Mouse (Mus musculus): ENCODE measurements around the gene Aadacl3. TPM values are rescaled to one million over a fixed set of nuclear protein-coding genes. Genes with fewer than 3 reads are reported as not detected.

The Aadacl3 gene
- polyA plus RNA-seq, 1 experiment, result not detected

DNA sequence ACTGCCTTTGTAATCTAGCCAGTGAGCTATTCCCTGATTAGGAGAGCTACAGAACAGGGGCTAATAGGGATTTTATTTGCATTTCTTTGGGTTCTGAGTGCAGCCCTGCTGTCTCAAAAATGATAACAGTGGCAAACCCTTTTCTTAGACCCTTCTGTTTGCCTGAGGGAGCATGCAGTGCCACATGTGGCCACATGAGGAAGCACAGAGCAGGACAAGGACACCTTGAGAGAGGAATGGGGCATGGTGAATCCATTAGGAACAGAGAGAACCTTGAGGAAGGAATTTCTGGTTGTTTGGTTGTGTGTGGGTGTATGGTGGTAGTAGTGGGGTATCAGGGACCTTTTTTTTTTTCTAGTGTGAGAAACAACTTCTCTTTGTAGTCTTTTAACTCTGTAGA, 42.9 kb downstream of the Aadacl3 start:
- no peaks in the 10 kb centered on the region for H3K4me1 ChIP-seq (ENCODE audit: control insufficient read depth, insufficient read depth, insufficient read length)
- DNase-seq (ENCODE audit: low read depth in 1 of 2, low spot score in 2 of 2), result no peak
- no peaks in the 10 kb centered on the region for H3K36me3 ChIP-seq (ENCODE audit: control insufficient read depth, insufficient read depth, low read length)
- H3K4me3 ChIP-seq (ENCODE audit: extremely low read depth, insufficient read depth, insufficient read length), result no peak overlapping the region
- H3K27ac ChIP-seq (ENCODE audit: insufficient read depth, low read length), result no peak overlapping the region
- TF ChIP-seq CTCF (IDR thresholded peaks at IDR 0.05; ENCODE audit: extremely low read depth, insufficient read depth, insufficient read length, insufficient replicate concordance) (no peak), POLR2A (IDR thresholded peaks at IDR 0.05; ENCODE audit: low read depth, low read length) (no peak)
- H3K27me3 ChIP-seq (ENCODE audit: control insufficient read depth, insufficient read depth, low read length), result no peaks in the 10 kb centered on the region

DNA sequence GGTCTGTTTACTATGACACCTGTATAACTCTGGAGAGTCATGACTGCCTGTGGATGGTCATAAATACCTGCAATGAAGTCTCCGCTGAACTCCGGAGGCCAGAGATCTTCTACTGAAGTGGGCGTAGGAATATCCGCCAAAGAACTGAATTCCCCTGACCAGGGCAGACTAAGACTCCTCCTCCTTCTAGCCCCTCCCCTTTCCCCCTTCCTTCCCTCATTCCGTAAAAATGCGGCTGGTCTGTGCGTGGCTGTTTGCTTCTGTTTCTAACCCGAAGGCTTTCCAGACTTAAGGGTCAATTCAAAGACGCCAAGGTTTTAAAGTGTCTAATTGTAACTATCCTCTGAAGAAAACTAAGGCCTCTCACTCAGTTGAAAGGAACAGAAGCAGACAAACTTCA, 55.3 kb downstream of the Aadacl3 start, which contains the start of gene Pramef12:
Gene Pramef12 (minus strand): TSS at position 175 of the 400 bp plus-strand sequence.
- Histone ChIP-seq H3K27me3 (ENCODE audit: control insufficient read depth, insufficient read depth, low read length) (no peaks in the 10 kb centered on the region), H3K27ac (ENCODE audit: insufficient read depth, low read length) (no peak within 1 kb of the TSS), H3K4me3 (ENCODE audit: extremely low read depth, insufficient read depth, insufficient read length) (no peak within 1 kb of the TSS), H3K4me1 (ENCODE audit: control insufficient read depth, insufficient read depth, insufficient read length) (no peaks in the 10 kb centered on the region), H3K36me3 (ENCODE audit: control insufficient read depth, insufficient read depth, low read length) (no peaks in the 10 kb centered on the region)
- DNase-seq (ENCODE audit: low read depth in 1 of 2, low spot score in 2 of 2), result no peak
- WGBS, result 91% methylated on average over 9 of the region's 9 CpGs
- TF ChIP-seq CTCF (IDR thresholded peaks at IDR 0.05; ENCODE audit: extremely low read depth, insufficient read depth, insufficient read length, insufficient replicate concordance) (no peak), POLR2A (IDR thresholded peaks at IDR 0.05; ENCODE audit: low read depth, low read length) (no peak)

DNA sequence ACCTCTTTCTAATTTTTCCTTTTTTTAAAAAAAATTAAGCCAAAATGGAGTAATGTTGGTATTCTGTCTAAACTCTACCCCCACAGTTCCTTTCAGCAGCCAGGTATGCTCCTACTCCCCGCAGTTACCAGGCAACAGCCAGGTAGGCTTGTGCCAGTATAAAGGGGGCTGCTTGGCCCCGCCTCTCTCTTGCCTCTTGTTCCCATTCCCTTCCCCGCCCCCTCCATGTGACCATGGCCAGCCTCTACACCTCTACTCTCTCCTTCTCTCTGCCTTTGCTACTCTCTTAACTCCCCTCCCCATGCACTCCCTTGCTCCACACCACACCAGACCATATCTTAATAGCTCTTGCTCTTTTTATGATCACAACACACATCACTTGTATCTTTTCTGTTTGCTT, 57.3 kb downstream of the Aadacl3 start:
- TF ChIP-seq POLR2A (IDR thresholded peaks at IDR 0.05; ENCODE audit: low read depth, low read length) (no peak), CTCF (IDR thresholded peaks at IDR 0.05; ENCODE audit: extremely low read depth, insufficient read depth, insufficient read length, insufficient replicate concordance) (no peak)

DNA sequence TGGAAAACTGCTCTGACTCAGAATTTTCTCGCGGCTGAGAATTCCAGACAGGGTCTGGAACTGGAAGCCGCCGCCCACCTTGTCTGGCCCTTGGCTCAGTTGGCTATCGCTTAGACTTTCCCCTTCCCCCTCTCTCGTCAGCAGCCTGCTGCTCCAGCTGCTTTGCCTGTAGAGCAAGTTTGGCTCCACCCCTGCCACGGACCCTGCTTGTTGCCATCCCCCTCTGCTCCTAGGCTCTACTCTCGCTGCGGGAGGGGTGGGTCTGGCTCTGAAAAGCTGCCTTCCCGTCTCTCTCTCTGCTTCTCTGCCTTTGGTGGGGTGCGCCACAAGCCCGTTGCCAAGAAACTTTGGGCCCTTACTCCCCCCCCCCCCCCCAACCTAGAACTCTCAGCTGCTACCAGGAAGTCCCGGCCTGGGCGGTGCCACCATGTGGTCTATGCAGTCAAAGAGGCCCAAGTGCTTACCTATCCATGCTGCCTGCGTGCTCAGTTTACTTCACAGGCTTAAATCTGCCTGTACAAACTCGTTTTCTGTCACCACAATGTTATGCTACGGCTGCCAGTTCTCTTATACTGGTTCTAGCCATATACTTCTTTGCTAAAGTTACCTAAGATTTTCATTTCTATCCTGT, 59.0 kb downstream of the Aadacl3 start:
- Histone ChIP-seq H3K36me3 (ENCODE audit: control insufficient read depth, insufficient read depth, low read length) (no peaks in the 10 kb centered on the region), H3K4me3 (ENCODE audit: extremely low read depth, insufficient read depth, insufficient read length) (no peak overlapping the region; the same call in 1 of the 2 replicates), H3K27me3 (ENCODE audit: control insufficient read depth, insufficient read depth, low read length) (no peaks in the 10 kb centered on the region), H3K27ac (ENCODE audit: insufficient read depth, low read length) (no peak overlapping the region), H3K4me1 (ENCODE audit: control insufficient read depth, insufficient read depth, insufficient read length) (no peaks in the 10 kb centered on the region)
- 3% methylated on average over 17 of the region's 17 CpGs for WGBS
- TF ChIP-seq CTCF (IDR thresholded peaks at IDR 0.05; ENCODE audit: extremely low read depth, insufficient read depth, insufficient read length, insufficient replicate concordance), result no peak
- no peak for TF ChIP-seq POLR2A (IDR thresholded peaks at IDR 0.05; ENCODE audit: low read depth, low read length)
- DNase-seq (ENCODE audit: low read depth in 1 of 2, low spot score in 2 of 2), result no peak

More for the DNA sequence above, 57.3 kb downstream of the Aadacl3 start:
- WGBS, result 88% methylated on average over 3 of the region's 3 CpGs
- Histone ChIP-seq H3K4me3 (ENCODE audit: extremely low read depth, insufficient read depth, insufficient read length) (no peak overlapping the region), H3K27me3 (ENCODE audit: control insufficient read depth, insufficient read depth, low read length) (no peaks in the 10 kb centered on the region), H3K36me3 (ENCODE audit: control insufficient read depth, insufficient read depth, low read length) (no peaks in the 10 kb centered on the region), H3K4me1 (ENCODE audit: control insufficient read depth, insufficient read depth, insufficient read length) (no peaks in the 10 kb centered on the region), H3K27ac (ENCODE audit: insufficient read depth, low read length) (no peak overlapping the region)
- no peak for DNase-seq (ENCODE audit: low read depth in 1 of 2, low spot score in 2 of 2)

Other genes with a start within 250 kb of the Aadacl3 start
- not detected in 2 replicates for gene Pramel5, start 183.3 kb downstream of the Aadacl3 start, polyA plus RNA-seq (2012; rRNA removed)
- gene Gm13128, start 133.5 kb downstream of the Aadacl3 start, polyA plus RNA-seq (2012; rRNA removed), result not detected in 2 replicates
- gene Gm13119, start 105.8 kb downstream of the Aadacl3 start, polyA plus RNA-seq (2012; rRNA removed), result not detected in 2 replicates
- gene Pramef20, start 85.8 kb downstream of the Aadacl3 start, polyA plus RNA-seq (2012; rRNA removed), result not detected in 2 replicates
- gene Pramef12, start 55.3 kb downstream of the Aadacl3 start, polyA plus RNA-seq (2012; rRNA removed), result not detected in 2 replicates
- gene 1700012P22Rik, start 25.0 kb downstream of the Aadacl3 start, polyA plus RNA-seq (2012; rRNA removed), result not detected in 2 replicates
- gene Gm9944, start 10.4 kb downstream of the Aadacl3 start, polyA plus RNA-seq (2012; rRNA removed), result not detected in 2 replicates
- not detected in 2 replicates for gene 9430007A20Rik, start 56.1 kb upstream of the Aadacl3 start, polyA plus RNA-seq (2012; rRNA removed)
- not detected in 2 replicates for gene Gm13124, start 101.4 kb upstream of the Aadacl3 start, polyA plus RNA-seq (2012; rRNA removed)
- not detected in 2 replicates for gene Aadacl4, start 150.0 kb upstream of the Aadacl3 start, polyA plus RNA-seq (2012; rRNA removed)
- gene Gm436, start 222.6 kb upstream of the Aadacl3 start, polyA plus RNA-seq (2012; rRNA removed), result not detected in 2 replicates